24 mouse cellular contexts compared by ENCODE assay signal in genomic region chr13:6638976-6639375, GRCm38 (mm10).
"Had no signal": no experiment of that assay in that cellular context is flagged by ENCODE, and none has a peak within 500 bp of the region (broad histone marks: within the 10 kb centered on the region; RNA-seq: fewer than 3 reads in every experiment).

No protein-coding gene starts in this region.

- H3K27me3 ChIP-seq: heart, embryonic 13.5 days; heart, embryonic 15.5 days; hindbrain, embryonic 13.5 days; hindbrain, embryonic 15.5 days; limb, embryonic 12.5 days; liver, embryonic 13.5 days; liver, embryonic 15.5 days had no signal

- DNase-seq: gastrocnemius, adult 2 months; gastrocnemius, postnatal 10 days; gastrocnemius, postnatal 25 days; heart, adult 18-20 months; heart, postnatal 14 days; heart, postnatal 36 days; kidney, adult 11 months; kidney, adult 2 months; kidney, postnatal 10 days; kidney, postnatal 25 days; kidney, postnatal 4 days; liver; liver, embryonic 13.5 days had no signal

- H3K36me3 ChIP-seq: heart, embryonic 15.5 days; limb, embryonic 10.5 days; limb, embryonic 12.5 days; liver, embryonic 13.5 days; liver, embryonic 15.5 days had no signal

- H3K4me3 ChIP-seq: gastrocnemius, adult 2 months; heart, embryonic 13.5 days; heart, embryonic 15.5 days; hindbrain, embryonic 13.5 days; hindbrain, embryonic 15.5 days; layer of hippocampus, adult 2 months; left cerebral cortex, adult 2 months; limb, embryonic 10.5 days; limb, embryonic 12.5 days; liver, embryonic 13.5 days; liver, embryonic 15.5 days had no signal

- ATAC-seq: hindbrain, postnatal 0 days; intestine, embryonic 16.5 days had no signal

- H3K4me1 ChIP-seq: hindbrain, embryonic 15.5 days had no signal

- H3K9me3 ChIP-seq: heart, embryonic 13.5 days; heart, embryonic 15.5 days; hindbrain, embryonic 13.5 days; hindbrain, embryonic 15.5 days; limb, embryonic 10.5 days; limb, embryonic 12.5 days; liver, embryonic 13.5 days; liver, embryonic 15.5 days had no signal

- H3K27ac ChIP-seq: gastrocnemius, adult 2 months; heart, embryonic 13.5 days; heart, embryonic 15.5 days; hindbrain, embryonic 13.5 days; hindbrain, embryonic 15.5 days; hindbrain, postnatal 0 days; layer of hippocampus, adult 2 months; left cerebral cortex, adult 2 months; limb, embryonic 10.5 days; limb, embryonic 12.5 days; liver, embryonic 13.5 days; liver, embryonic 15.5 days had no signal
